Mouse (Mus musculus) liver, postnatal 0 days (tissue): ENCODE data around the gene Prss34. TPM values are rescaled to one million over a fixed set of nuclear protein-coding genes. Genes with fewer than 3 reads are reported as not detected.

Source experiments
- ATAC-seq: fragments of 200-750 bp; cut with Nextera tagmentation; 2 replicates; pipeline ENCODE4 v1.8.0; 2017; ENCODE audit warnings: mild to moderate bottlenecking, moderate library complexity
- DNase-seq: peaks from one replicate; pipeline ENCODE4 v3.0.0-alpha.2; 2016
- H3K27ac ChIP-seq: fragments of 300-500 bp; sonication (generic); 2 replicates; pipeline ENCODE4 v1.5.1; 2014; ENCODE audit warnings: antibody characterized with exemption, moderate library complexity, mild to moderate bottlenecking, low read depth
- H3K27me3 ChIP-seq: fragments of 300-500 bp; sonication (generic); 2 replicates; pipeline ENCODE4 v1.6.1; 2014; ENCODE audit warnings: low read length, control low read depth, mixed read lengths; ENCODE audit not compliant: insufficient read depth
- H3K36me3 ChIP-seq: fragments of 300-500 bp; sonication (generic); replicated peaks from 2 replicates; pipeline ENCODE4 v1.6.1; 2014; ENCODE audit warnings: mild to moderate bottlenecking, control low read depth, low read length, moderate library complexity, mixed read lengths; ENCODE audit not compliant: insufficient read depth
- H3K4me1 ChIP-seq: fragments of 300-500 bp; sonication (generic); 2 replicates; pipeline ENCODE4 v1.6.1; 2014; ENCODE audit warnings: antibody characterized with exemption, mild to moderate bottlenecking, control low read depth; ENCODE audit not compliant: insufficient read depth
- H3K4me2 ChIP-seq: fragments of 300-500 bp; sonication (generic); 2 replicates; pipeline ENCODE4 v1.6.1; 2014; ENCODE audit warnings: low read depth, mild to moderate bottlenecking, low read length, moderate library complexity, mixed read lengths
- H3K4me3 ChIP-seq: fragments of 300-500 bp; sonication (generic); 2 replicates; pipeline ENCODE4 v1.5.1; 2014; ENCODE audit warnings: low read depth, low read length
- H3K9ac ChIP-seq: fragments of 300-500 bp; sonication (generic); replicated peaks from 2 replicates; pipeline ENCODE4 v1.6.1; 2014; ENCODE audit warnings: mild to moderate bottlenecking, moderate library complexity
- H3K9me3 ChIP-seq: fragments of 300-500 bp; sonication (generic); 2 replicates; pipeline ENCODE4 v1.6.1; 2016; ENCODE audit warnings: mild to moderate bottlenecking, control low read depth, low read length, mixed read lengths
- CTCF ChIP-seq: sonication (generic); IDR thresholded peaks from 2 replicates; pipeline ENCODE4 v1.5.1; 2016; ENCODE audit warnings: antibody characterized with exemption, low read depth
- EP300 ChIP-seq: IDR thresholded peaks from 2 replicates; pipeline ENCODE4 v1.6.1; 2016; ENCODE audit warnings: antibody characterized with exemption, low read depth, mild to moderate bottlenecking
- WGBS: fragments of 180-500 bp; shearing (Covaris S2); extraction: QIAGEN DNeasy Blood & Tissue Kit; methylation state at CpG from one replicate; pipeline ENCODE4 v1.1.7; 2014; ENCODE audit not compliant: insufficient replicate concordance; 5-methylcytosine and 5-hydroxymethylcytosine counted together
- polyA plus RNA-seq: library from polyadenylated mRNA; unstranded; fragments of >200 nt; fragmentation: Nextera tagmentation; extraction: Ambion mirVana; gene quantifications from 2 replicates; pipeline ENCODE4 v1.2.1, GENCODE M21; 2015

The Prss34 gene
- polyA plus RNA-seq, 1 experiment from 2014 or later: 15.4 TPM

GRCm38 (mm10) chr17:25293495-25293894, 4.7 kb upstream of the Prss34 start:
- Histone ChIP-seq H3K27me3 (0 out of 2 replicates have a peak, but pooled peaks cover 2% of the 10 kb centered on the region), H3K36me3 (no peaks in the 10 kb centered on the region), H3K4me2 (no peak overlapping the region), H3K4me3 (no peak overlapping the region), H3K4me1 (no peaks in the 10 kb centered on the region), H3K9me3 (no peaks in the 10 kb centered on the region), H3K27ac (no peak overlapping the region), H3K9ac (no peak overlapping the region)
- WGBS: 33% methylated on average over 5 of the region's 5 CpGs
- TF ChIP-seq EP300 (no peak), CTCF (no peak)
- DNase-seq (no peak), ATAC-seq (no peak)

- Histone ChIP-seq H3K27me3 (0 out of 2 replicates have a peak, but pooled peaks cover 2% of the 10 kb centered on the region), H3K9ac (no peak overlapping the region), H3K36me3 (no peaks in the 10 kb centered on the region), H3K27ac (no peak overlapping the region), H3K4me1 (no peaks in the 10 kb centered on the region), H3K4me2 (no peak overlapping the region), H3K9me3 (no peaks in the 10 kb centered on the region), H3K4me3 (no peak overlapping the region)
- TF ChIP-seq CTCF: no peak
- no peak for TF ChIP-seq EP300
- ATAC-seq: no peak
- WGBS: 50% methylated on average over 1 of the region's 1 CpGs
- no peak for DNase-seq
Measured at GRCm38 (mm10) chr17:25294111-25294510, 4.1 kb upstream of the Prss34 start.

- DNase-seq: no peak
- no peaks in the 10 kb centered on the region for H3K4me1 ChIP-seq
- WGBS: 51% methylated on average over 4 of the region's 4 CpGs
- no peaks in the 10 kb centered on the region for H3K27me3 ChIP-seq
- H3K4me2 ChIP-seq: no peak within 1 kb of the TSS
- H3K9me3 ChIP-seq: no peaks in the 10 kb centered on the region
- H3K27ac ChIP-seq: no peak within 1 kb of the TSS
- no peak within 1 kb of the TSS for H3K4me3 ChIP-seq
- no peak for TF ChIP-seq CTCF
- TF ChIP-seq EP300: no peak
- H3K36me3 ChIP-seq: no peaks in the 10 kb centered on the region
- no peak within 1 kb of the TSS for H3K9ac ChIP-seq
- ATAC-seq: no peak
Measured at GRCm38 (mm10) chr17:25308346-25308745, 10.2 kb downstream of the Prss34 start, which contains the start of gene Prss28. Gene Prss28 (plus strand): TSS chr17:25308646.

- Histone ChIP-seq H3K27ac (no peak within 1 kb of the TSS), H3K36me3 (no peaks in the 10 kb centered on the region), H3K27me3 (no peaks in the 10 kb centered on the region), H3K9me3 (no peaks in the 10 kb centered on the region), H3K4me2 (no peak within 1 kb of the TSS), H3K9ac (no peak within 1 kb of the TSS), H3K4me3 (no peak within 1 kb of the TSS), H3K4me1 (no peaks in the 10 kb centered on the region)
- ATAC-seq (no peak), DNase-seq (no peak)
- TF ChIP-seq EP300 (no peak), CTCF (no peak)
- WGBS: 65% methylated on average over 5 of the region's 5 CpGs
Measured at GRCm38 (mm10) chr17:25318354-25318753, 20.2 kb downstream of the Prss34 start, which contains the start of gene Prss29. Gene Prss29 (plus strand): TSS chr17:25318654.

GRCm38 (mm10) chr17:25320819-25321218, 22.6 kb downstream of the Prss34 start:
- TF ChIP-seq EP300: no peak
- TF ChIP-seq CTCF: no peak
- Histone ChIP-seq H3K4me2 (no peak overlapping the region), H3K9me3 (no peaks in the 10 kb centered on the region), H3K4me1 (no peaks in the 10 kb centered on the region), H3K27ac (no peak overlapping the region), H3K9ac (no peak overlapping the region), H3K27me3 (no peaks in the 10 kb centered on the region), H3K4me3 (no peak overlapping the region), H3K36me3 (no peaks in the 10 kb centered on the region)
- ATAC-seq (no peak), DNase-seq (no peak)
- WGBS: 79% methylated on average over 8 of the region's 8 CpGs

- 10% methylated on average over 2 of the region's 2 CpGs for WGBS
- DNase-seq: no peak
- peak; percentile 62; the same call in 1 of the 2 replicates for ATAC-seq
Measured at GRCm38 (mm10) chr17:25322930-25323329, 24.7 kb downstream of the Prss34 start.

More at GRCm38 (mm10) chr17:25322930-25323329, 24.7 kb downstream of the Prss34 start:
- TF ChIP-seq CTCF (no peak), EP300 (no peak)
- Histone ChIP-seq H3K4me2 (no peak overlapping the region), H3K27ac (no peak overlapping the region), H3K27me3 (no peaks in the 10 kb centered on the region), H3K36me3 (no peaks in the 10 kb centered on the region), H3K4me3 (no peak overlapping the region), H3K9ac (no peak overlapping the region), H3K9me3 (no peaks in the 10 kb centered on the region), H3K4me1 (no peaks in the 10 kb centered on the region)
